Mouse (Mus musculus): ENCODE measurements around the gene Tmub1.
A peak's percentile ranks its signal among the peaks of the same experiment; 100 is the strongest.

The Tmub1 gene

GRCm38 (mm10) chr5:24472884-24473619 is 25.4 kb upstream of the Tmub1 start:
- no peaks in the 10 kb centered on the region for H3K9me3 ChIP-seq (ENCODE audit: low read length)
- H3K36me3 ChIP-seq (ENCODE audit: insufficient read depth, low read length), result peaks cover 29% of the 10 kb centered on the region
- H3K4me1 ChIP-seq (replicated peaks; ENCODE audit: low read depth, low read length), result peaks cover 50% of the 10 kb centered on the region
- H3K4me3 ChIP-seq (replicated peaks; ENCODE audit: low read length), result peak overlapping the region; percentile 83
- H3K27me3 ChIP-seq (ENCODE audit: insufficient read depth, low read length), result peaks cover 26% of the 10 kb centered on the region
- TF ChIP-seq POU5F1 (IDR thresholded peaks at IDR 0.05; ENCODE audit: borderline replicate concordance, low read length), result no peak
- no peak for TF ChIP-seq NANOG (IDR thresholded peaks at IDR 0.05; ENCODE audit: borderline replicate concordance, low read length)
- TF ChIP-seq CTCF (conservative IDR thresholded peaks at IDR 0.05; ENCODE audit: low read length), result no peak

GRCm38 (mm10) chr5:24470600-24470999 is 22.9 kb upstream of the Tmub1 start:
- peaks cover 13% of the 10 kb centered on the region for H3K27me3 ChIP-seq (ENCODE audit: insufficient read depth, low read length)
- peaks cover 53% of the 10 kb centered on the region for H3K4me1 ChIP-seq (replicated peaks; ENCODE audit: low read depth, low read length)
- TF ChIP-seq POU5F1 (IDR thresholded peaks at IDR 0.05; ENCODE audit: borderline replicate concordance, low read length), result no peak
- TF ChIP-seq CTCF (conservative IDR thresholded peaks at IDR 0.05; ENCODE audit: low read length), result peak; percentile 84
- H3K36me3 ChIP-seq (ENCODE audit: insufficient read depth, low read length), result peaks cover 19% of the 10 kb centered on the region
- no peak overlapping the region for H3K4me3 ChIP-seq (replicated peaks; ENCODE audit: low read length)
- H3K9me3 ChIP-seq (ENCODE audit: low read length), result no peaks in the 10 kb centered on the region

- Histone ChIP-seq H3K9me3 (ENCODE audit: low read length) (no peaks in the 10 kb centered on the region), H3K4me3 (replicated peaks; ENCODE audit: low read length) (peak overlapping the region; percentile 52; the same call in 1 of the 2 replicates), H3K27me3 (ENCODE audit: insufficient read depth, low read length) (no peaks in the 10 kb centered on the region), H3K36me3 (ENCODE audit: insufficient read depth, low read length) (peaks cover 21% of the 10 kb centered on the region), H3K4me1 (replicated peaks; ENCODE audit: low read depth, low read length) (peaks cover 29% of the 10 kb centered on the region)
- TF ChIP-seq CTCF (conservative IDR thresholded peaks at IDR 0.05; ENCODE audit: low read length) (no peak), NANOG (IDR thresholded peaks at IDR 0.05; ENCODE audit: borderline replicate concordance, low read length) (no peak), POU5F1 (IDR thresholded peaks at IDR 0.05; ENCODE audit: borderline replicate concordance, low read length) (no peak)
Measured at GRCm38 (mm10) chr5:24466762-24467161, 19.1 kb upstream of the Tmub1 start.

GRCm38 (mm10) chr5:24455613-24456012 is 8.0 kb upstream of the Tmub1 start:
- TF ChIP-seq NANOG (IDR thresholded peaks at IDR 0.05; ENCODE audit: borderline replicate concordance, low read length) (no peak), CTCF (conservative IDR thresholded peaks at IDR 0.05; ENCODE audit: low read length) (no peak), POU5F1 (IDR thresholded peaks at IDR 0.05; ENCODE audit: borderline replicate concordance, low read length) (no peak)
- H3K4me3 ChIP-seq (replicated peaks; ENCODE audit: low read length), result peak overlapping the region; percentile 43
- H3K4me1 ChIP-seq (replicated peaks; ENCODE audit: low read depth, low read length), result peaks cover 49% of the 10 kb centered on the region
- H3K9me3 ChIP-seq (ENCODE audit: low read length), result no peaks in the 10 kb centered on the region
- H3K36me3 ChIP-seq (ENCODE audit: insufficient read depth, low read length), result peaks cover 39% of the 10 kb centered on the region
- H3K27me3 ChIP-seq (ENCODE audit: insufficient read depth, low read length), result peaks cover 19% of the 10 kb centered on the region

DNA sequence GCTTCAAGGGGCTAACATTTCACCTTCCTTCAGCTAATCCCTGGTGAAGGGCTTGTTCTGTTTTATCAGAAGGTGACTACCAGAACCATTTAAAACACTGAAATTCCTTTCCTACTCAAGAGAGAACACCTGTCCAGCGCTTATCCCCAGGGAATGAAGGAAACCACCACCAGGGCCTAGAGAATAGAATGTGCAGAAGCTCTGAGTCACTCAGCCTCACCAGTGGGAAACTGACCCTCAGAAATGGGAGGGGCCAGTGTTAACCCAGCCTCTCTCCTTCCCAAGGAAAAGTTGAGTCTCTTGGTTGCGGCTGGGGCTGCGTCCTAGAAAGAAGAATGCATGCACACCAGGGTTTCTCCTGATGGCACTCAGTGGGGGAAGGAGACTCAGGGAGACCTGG is 7.4 kb upstream of the Tmub1 start:
- Histone ChIP-seq H3K4me3 (replicated peaks; ENCODE audit: low read length) (peak overlapping the region; percentile 43), H3K9me3 (ENCODE audit: low read length) (no peaks in the 10 kb centered on the region), H3K36me3 (ENCODE audit: insufficient read depth, low read length) (peaks cover 34% of the 10 kb centered on the region), H3K4me1 (replicated peaks; ENCODE audit: low read depth, low read length) (peaks cover 49% of the 10 kb centered on the region), H3K27me3 (ENCODE audit: insufficient read depth, low read length) (peaks cover 25% of the 10 kb centered on the region)
- TF ChIP-seq POU5F1 (IDR thresholded peaks at IDR 0.05; ENCODE audit: borderline replicate concordance, low read length), result no peak
- TF ChIP-seq NANOG (IDR thresholded peaks at IDR 0.05; ENCODE audit: borderline replicate concordance, low read length), result no peak
- TF ChIP-seq CTCF (conservative IDR thresholded peaks at IDR 0.05; ENCODE audit: low read length), result no peak

- Histone ChIP-seq H3K4me3 (replicated peaks; ENCODE audit: low read length) (peak overlapping the region; percentile 89), H3K36me3 (ENCODE audit: insufficient read depth, low read length) (peaks cover 34% of the 10 kb centered on the region), H3K4me1 (replicated peaks; ENCODE audit: low read depth, low read length) (peaks cover 45% of the 10 kb centered on the region), H3K9me3 (ENCODE audit: low read length) (no peaks in the 10 kb centered on the region), H3K27me3 (ENCODE audit: insufficient read depth, low read length) (peaks cover 32% of the 10 kb centered on the region)
- TF ChIP-seq NANOG (IDR thresholded peaks at IDR 0.05; ENCODE audit: borderline replicate concordance, low read length), result no peak
- no peak for TF ChIP-seq POU5F1 (IDR thresholded peaks at IDR 0.05; ENCODE audit: borderline replicate concordance, low read length)
- TF ChIP-seq CTCF (conservative IDR thresholded peaks at IDR 0.05; ENCODE audit: low read length), result no peak
Measured at GRCm38 (mm10) chr5:24453985-24454303, 6.3 kb upstream of the Tmub1 start.

DNA sequence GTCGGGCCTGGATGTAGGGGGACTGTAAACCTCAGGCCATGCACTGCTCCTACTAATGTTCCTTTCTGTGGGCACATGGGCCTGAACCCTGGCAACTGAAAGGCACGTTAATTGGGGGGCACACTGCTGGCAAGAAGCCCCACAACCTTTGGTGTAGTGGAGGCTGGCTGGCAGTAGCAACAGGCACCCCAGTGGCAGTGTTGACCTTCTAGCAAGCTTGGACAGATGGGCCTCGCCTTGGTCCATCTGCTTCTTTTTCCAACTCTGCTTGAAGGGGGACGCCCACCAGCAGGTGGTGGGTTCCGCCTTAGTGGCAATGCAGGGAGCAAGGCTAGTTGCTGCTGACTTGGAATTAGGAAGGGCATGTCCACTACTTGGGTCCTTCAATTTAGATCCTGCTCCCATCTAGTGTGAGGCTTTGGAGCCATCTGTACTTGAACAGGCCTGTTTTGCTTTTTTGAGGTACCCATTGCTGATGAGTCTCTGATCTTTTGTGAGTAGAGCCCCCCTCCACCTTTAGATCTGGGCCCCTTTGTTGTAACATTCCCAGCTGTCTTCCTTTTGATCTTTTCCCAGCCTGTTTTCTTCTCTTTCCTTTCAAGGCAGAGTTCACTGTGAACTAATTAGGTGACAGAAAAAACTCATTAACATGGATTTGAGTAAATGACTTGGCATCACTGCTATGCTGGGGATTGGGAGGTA is 5.8 kb upstream of the Tmub1 start:
- Histone ChIP-seq H3K36me3 (ENCODE audit: insufficient read depth, low read length) (peaks cover 29% of the 10 kb centered on the region), H3K4me1 (replicated peaks; ENCODE audit: low read depth, low read length) (peaks cover 45% of the 10 kb centered on the region), H3K27me3 (ENCODE audit: insufficient read depth, low read length) (peaks cover 37% of the 10 kb centered on the region), H3K4me3 (replicated peaks; ENCODE audit: low read length) (peak overlapping the region; percentile 89), H3K9me3 (ENCODE audit: low read length) (no peaks in the 10 kb centered on the region)
- TF ChIP-seq POU5F1 (IDR thresholded peaks at IDR 0.05; ENCODE audit: borderline replicate concordance, low read length), result no peak
- TF ChIP-seq NANOG (IDR thresholded peaks at IDR 0.05; ENCODE audit: borderline replicate concordance, low read length), result no peak
- no peak for TF ChIP-seq CTCF (conservative IDR thresholded peaks at IDR 0.05; ENCODE audit: low read length)

DNA sequence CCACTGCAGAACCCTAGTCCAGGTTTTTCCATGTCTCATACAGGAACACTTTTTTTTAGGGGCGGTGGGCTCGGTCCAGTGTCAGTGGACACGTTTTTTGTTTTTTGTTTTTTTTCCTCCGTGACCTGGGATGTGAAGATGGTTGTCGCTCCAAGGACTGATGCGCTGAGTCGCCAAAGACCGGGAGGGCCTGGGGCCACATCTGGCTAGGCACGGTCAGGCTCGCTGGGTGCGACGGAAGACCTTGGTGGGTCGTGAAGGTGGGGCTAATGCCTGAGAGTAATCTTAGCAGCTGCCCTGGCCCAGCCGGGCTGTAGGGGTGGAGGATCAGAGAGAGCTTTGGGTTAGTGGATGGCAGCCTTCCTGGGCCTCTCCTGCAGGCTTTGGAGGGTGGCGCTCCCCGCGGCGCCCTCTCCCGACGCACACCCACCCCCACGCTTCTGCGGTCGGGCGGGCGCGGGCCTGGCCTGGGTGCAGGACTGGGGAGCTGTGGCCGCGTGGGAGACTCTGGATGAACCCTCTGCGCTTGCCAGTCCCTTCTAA is 5.1 kb upstream of the Tmub1 start:
- peak overlapping the region; percentile 89 for H3K4me3 ChIP-seq (replicated peaks; ENCODE audit: low read length)
- TF ChIP-seq POU5F1 (IDR thresholded peaks at IDR 0.05; ENCODE audit: borderline replicate concordance, low read length) (no peak), CTCF (conservative IDR thresholded peaks at IDR 0.05; ENCODE audit: low read length) (no peak), NANOG (IDR thresholded peaks at IDR 0.05; ENCODE audit: borderline replicate concordance, low read length) (no peak)
- peaks cover 38% of the 10 kb centered on the region for H3K27me3 ChIP-seq (ENCODE audit: insufficient read depth, low read length)

More for the DNA sequence above, 5.1 kb upstream of the Tmub1 start:
- H3K4me1 ChIP-seq (replicated peaks; ENCODE audit: low read depth, low read length), result peaks cover 52% of the 10 kb centered on the region
- H3K9me3 ChIP-seq (ENCODE audit: low read length), result no peaks in the 10 kb centered on the region
- peaks cover 23% of the 10 kb centered on the region for H3K36me3 ChIP-seq (ENCODE audit: insufficient read depth, low read length)
